Mouse (Mus musculus) intestine, embryonic 15.5 days (tissue): ENCODE measurements around the gene Lgals7. TPM values are rescaled to one million over a fixed set of nuclear protein-coding genes. Genes with fewer than 3 reads are reported as not detected.

Experiments
- ATAC-seq: fragments of 200-750 bp; cut with Nextera tagmentation; 2 replicates; pipeline ENCODE4 v1.8.0; 2017; ENCODE audit warnings: moderate TSS enrichment, moderate library complexity
- H3K27ac ChIP-seq: fragments of 300-500 bp; sonication (generic); 2 replicates; pipeline ENCODE4 v1.5.1; 2015; ENCODE audit warnings: mild to moderate bottlenecking, inconsistent platforms
- H3K27me3 ChIP-seq: fragments of 300-500 bp; sonication (generic); replicated peaks from 2 replicates; pipeline ENCODE4 v1.6.1; 2015; ENCODE audit warnings: inconsistent platforms
- H3K36me3 ChIP-seq: fragments of 300-500 bp; sonication (generic); 2 replicates; pipeline ENCODE4 v1.6.1; 2015; ENCODE audit warnings: inconsistent platforms
- H3K4me1 ChIP-seq: fragments of 300-500 bp; sonication (generic); replicated peaks from 2 replicates; pipeline ENCODE4 v1.6.1; 2015; ENCODE audit warnings: inconsistent platforms
- H3K4me2 ChIP-seq: fragments of 300-500 bp; sonication (generic); replicated peaks from 2 replicates; pipeline ENCODE4 v1.6.1; 2015; ENCODE audit warnings: mild to moderate bottlenecking, inconsistent platforms
- H3K4me3 ChIP-seq: fragments of 300-500 bp; sonication (generic); replicated peaks from 2 replicates; pipeline ENCODE4 v1.5.1; 2015; ENCODE audit warnings: inconsistent platforms
- H3K9ac ChIP-seq: fragments of 300-500 bp; sonication (generic); 2 replicates; pipeline ENCODE4 v1.6.1; 2015; ENCODE audit warnings: inconsistent platforms
- H3K9me3 ChIP-seq: fragments of 300-500 bp; sonication (generic); 2 replicates; pipeline ENCODE4 v1.6.1; 2016; ENCODE audit warnings: inconsistent platforms
- WGBS: fragments of 180-500 bp; shearing (Covaris S2); methylation state at CpG from one replicate; pipeline ENCODE4 v1.1.7; 2015; 5-methylcytosine and 5-hydroxymethylcytosine counted together
- polyA plus RNA-seq: library from polyadenylated mRNA; unstranded; fragments of >200 nt; fragmentation: Nextera tagmentation; extraction: Ambion mirVana; gene quantifications from 2 replicates; pipeline ENCODE4 v1.2.1, GENCODE M21; 2015

The Lgals7 gene
- polyA plus RNA-seq, 1 experiment from 2014 or later = 0.98 TPM

DNA sequence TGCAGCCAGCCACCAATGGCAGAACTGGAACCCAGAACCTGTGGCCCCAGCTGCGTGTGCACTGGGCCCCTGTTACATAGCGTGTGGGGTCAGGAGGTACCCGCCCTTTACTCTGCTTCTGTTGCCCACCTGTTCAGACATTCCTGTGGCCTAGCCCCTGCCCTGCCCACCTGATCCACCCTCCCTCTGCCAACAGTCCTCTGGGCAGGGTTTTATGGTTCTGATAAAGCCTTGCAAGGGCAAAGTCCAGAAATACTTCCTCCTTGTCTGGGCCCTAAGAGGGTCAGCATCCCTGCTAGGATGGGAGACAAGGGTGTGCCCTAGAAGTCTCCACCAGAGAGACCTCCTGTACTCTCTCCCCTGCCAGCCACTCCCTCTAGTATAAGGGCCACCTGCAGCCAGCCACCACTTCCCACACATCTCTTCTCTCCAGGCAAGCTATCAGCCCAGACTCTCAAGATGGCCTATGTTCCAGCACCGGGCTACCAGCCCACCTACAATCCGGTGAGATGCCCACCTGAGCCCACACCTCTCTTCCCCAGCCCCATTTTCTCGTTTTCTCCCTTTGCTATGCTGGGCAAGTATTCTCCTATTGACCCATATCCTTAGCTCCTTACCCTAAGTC, 29.8 kb upstream of the Lgals7 start, which contains the start of gene Lgals4:
Lgals4 (plus strand) TSS at position 132 of the 625 bp plus-strand sequence.
- peaks cover 17% of the 10 kb centered on the region for H3K36me3 ChIP-seq
- ATAC-seq = peak; percentile 88
- no peaks in the 10 kb centered on the region for H3K27me3 ChIP-seq
- peak within 1 kb of the TSS; percentile 57 for H3K4me2 ChIP-seq
- peak within 1 kb of the TSS; percentile 88 for H3K27ac ChIP-seq
- 71% methylated on average over 6 of the region's 6 CpGs for WGBS
- H3K4me3 ChIP-seq = peak within 1 kb of the TSS; percentile 42
- peak within 1 kb of the TSS; percentile 57 for H3K9ac ChIP-seq
- peaks cover 8% of the 10 kb centered on the region; the same call in 1 of the 2 replicates for H3K4me1 ChIP-seq
- no peaks in the 10 kb centered on the region for H3K9me3 ChIP-seq

DNA sequence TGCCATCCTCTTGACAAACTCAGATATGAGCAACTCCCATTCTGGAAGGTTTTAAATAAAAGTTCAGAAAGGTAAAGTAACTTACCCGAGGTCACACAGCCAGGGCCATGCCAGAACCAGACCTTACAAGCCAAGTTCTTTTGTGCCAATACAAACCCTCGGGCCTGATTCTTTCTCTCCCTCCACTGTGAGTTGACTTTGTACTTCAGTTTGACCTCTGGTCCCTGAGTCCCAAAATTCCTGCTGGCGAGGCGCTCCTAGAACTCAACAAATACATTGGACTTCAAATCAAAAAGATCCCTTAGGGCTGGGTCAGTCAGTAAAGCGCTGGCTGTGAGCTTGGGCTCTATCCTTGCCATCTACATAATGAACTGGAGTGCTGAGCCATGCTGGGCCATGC, 26.7 kb upstream of the Lgals7 start:
- Histone ChIP-seq H3K4me3 (peak overlapping the region; percentile 42), H3K9me3 (no peaks in the 10 kb centered on the region), H3K27ac (peak overlapping the region; percentile 88), H3K4me2 (peak overlapping the region; percentile 57), H3K27me3 (no peaks in the 10 kb centered on the region), H3K36me3 (no peaks in the 10 kb centered on the region), H3K4me1 (0 out of 2 replicates have a peak, but pooled peaks cover 2% of the 10 kb centered on the region), H3K9ac (peak overlapping the region; percentile 24)
- WGBS = 64% methylated on average over 5 of the region's 5 CpGs
- ATAC-seq = no peak

DNA sequence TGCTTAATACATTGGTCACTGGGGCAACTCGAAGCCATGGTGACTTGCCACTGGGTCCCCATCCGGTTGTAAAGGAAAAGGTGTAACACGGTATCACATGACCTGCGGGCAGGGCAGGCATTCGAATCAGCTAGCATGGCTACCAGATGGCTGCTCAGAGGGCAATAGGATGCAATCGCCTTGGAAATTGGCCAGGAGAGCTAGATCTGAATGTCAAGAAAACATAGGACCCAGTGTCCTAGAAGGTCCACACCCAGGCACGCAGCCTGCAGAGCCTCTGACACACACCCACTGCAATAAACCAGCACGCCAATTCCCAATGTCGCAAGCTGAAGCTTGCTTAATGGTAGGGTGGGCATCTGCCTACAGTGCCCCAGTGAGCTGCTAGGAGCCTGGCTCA, 25.3 kb upstream of the Lgals7 start:
- Histone ChIP-seq H3K4me2 (peak overlapping the region; percentile 57), H3K4me1 (0 out of 2 replicates have a peak, but pooled peaks cover 2% of the 10 kb centered on the region), H3K36me3 (no peaks in the 10 kb centered on the region), H3K27ac (peak overlapping the region; percentile 88), H3K9ac (0 out of 2 replicates have a peak overlapping the region, but pooled peaks have one; percentile 21), H3K27me3 (no peaks in the 10 kb centered on the region), H3K9me3 (no peaks in the 10 kb centered on the region), H3K4me3 (no peak overlapping the region)
- peak; percentile 61 for ATAC-seq
- WGBS = 55% methylated on average over 9 of the region's 9 CpGs

DNA sequence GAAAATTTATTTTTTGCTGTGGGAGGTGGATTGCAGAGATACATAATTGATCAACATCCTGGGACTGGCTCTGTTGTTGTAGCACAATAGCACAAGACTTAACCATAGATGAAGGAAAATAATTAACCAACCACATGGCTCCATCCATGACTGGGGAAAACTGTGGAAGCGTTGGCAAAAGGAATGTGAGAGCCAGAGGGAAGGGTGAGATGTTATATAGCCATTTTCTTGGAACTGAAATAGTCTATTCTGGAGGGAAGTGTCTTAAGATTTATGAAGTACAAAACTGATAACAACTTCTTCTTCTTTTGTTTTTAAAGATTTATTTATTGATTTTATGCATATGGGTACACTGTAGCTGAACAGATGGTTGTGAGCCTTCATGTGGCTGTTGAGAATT, 16.4 kb upstream of the Lgals7 start:
- Histone ChIP-seq H3K36me3 (no peaks in the 10 kb centered on the region), H3K27me3 (no peaks in the 10 kb centered on the region), H3K4me2 (no peak overlapping the region), H3K4me1 (0 out of 2 replicates have a peak, but pooled peaks cover 6% of the 10 kb centered on the region), H3K9ac (no peak overlapping the region), H3K9me3 (no peaks in the 10 kb centered on the region), H3K27ac (no peak overlapping the region), H3K4me3 (no peak overlapping the region)
- 79% methylated on average over 1 of the region's 1 CpGs for WGBS
- no peak for ATAC-seq

DNA sequence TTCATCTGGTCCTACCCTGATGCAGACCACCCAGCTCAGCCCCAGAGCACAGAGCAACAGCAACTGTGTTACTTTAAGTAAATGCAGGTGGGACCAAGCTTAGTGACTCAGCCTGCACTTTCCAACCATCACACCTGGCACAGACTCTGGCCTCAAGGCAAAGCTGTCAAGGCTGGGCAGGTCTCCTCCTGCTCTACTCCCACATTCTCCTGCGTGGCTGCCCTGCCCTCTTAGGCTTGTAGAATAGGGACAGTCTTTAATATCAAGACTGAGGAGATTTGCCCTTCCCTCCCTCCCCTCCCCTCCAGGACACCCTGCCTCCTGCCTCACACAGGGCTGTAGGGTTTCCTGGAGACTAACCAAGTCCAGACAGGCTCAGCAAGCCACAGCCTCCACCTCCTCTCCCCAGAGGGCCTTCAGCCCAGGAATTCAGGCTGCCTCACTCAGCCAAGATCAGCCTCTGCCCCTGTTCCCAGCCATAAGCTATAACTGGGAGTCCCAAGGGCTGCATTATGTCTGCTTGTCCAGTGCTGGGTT, 13.9 kb upstream of the Lgals7 start:
- Histone ChIP-seq H3K4me3 (no peak overlapping the region), H3K27me3 (no peaks in the 10 kb centered on the region), H3K36me3 (no peaks in the 10 kb centered on the region), H3K4me2 (no peak overlapping the region), H3K9ac (no peak overlapping the region), H3K9me3 (no peaks in the 10 kb centered on the region), H3K27ac (peak overlapping the region; percentile 42; the same call in 1 of the 2 replicates), H3K4me1 (0 out of 2 replicates have a peak, but pooled peaks cover 6% of the 10 kb centered on the region)
- 24% methylated on average over 1 of the region's 1 CpGs for WGBS
- peak; percentile 73 for ATAC-seq

DNA sequence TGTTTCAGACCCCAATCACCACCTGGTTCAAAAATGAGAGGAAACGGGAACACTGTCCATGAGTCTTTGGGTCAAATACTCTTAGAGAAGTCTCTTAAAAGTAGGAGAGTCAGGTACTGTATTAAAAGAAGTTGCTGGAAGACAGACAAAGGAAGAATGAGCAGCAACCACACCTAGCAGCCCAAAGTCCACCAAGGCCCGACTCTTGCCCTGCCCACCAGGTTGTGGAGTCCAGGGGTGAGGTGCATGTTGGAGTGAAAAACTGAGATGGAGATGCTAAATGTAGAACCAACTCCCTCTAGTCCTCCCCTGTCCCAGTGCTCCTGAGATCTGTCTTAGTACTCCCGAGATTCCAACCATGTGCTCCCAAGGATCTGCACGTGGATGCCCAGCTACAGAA, 13.0 kb upstream of the Lgals7 start:
- Histone ChIP-seq H3K27ac (0 out of 2 replicates have a peak overlapping the region, but pooled peaks have one; percentile 42), H3K36me3 (no peaks in the 10 kb centered on the region), H3K4me3 (no peak overlapping the region), H3K4me2 (no peak overlapping the region), H3K27me3 (no peaks in the 10 kb centered on the region), H3K9ac (no peak overlapping the region), H3K4me1 (0 out of 2 replicates have a peak, but pooled peaks cover 6% of the 10 kb centered on the region), H3K9me3 (no peaks in the 10 kb centered on the region)
- WGBS = 75% methylated on average over 4 of the region's 4 CpGs
- ATAC-seq = peak; percentile 72

DNA sequence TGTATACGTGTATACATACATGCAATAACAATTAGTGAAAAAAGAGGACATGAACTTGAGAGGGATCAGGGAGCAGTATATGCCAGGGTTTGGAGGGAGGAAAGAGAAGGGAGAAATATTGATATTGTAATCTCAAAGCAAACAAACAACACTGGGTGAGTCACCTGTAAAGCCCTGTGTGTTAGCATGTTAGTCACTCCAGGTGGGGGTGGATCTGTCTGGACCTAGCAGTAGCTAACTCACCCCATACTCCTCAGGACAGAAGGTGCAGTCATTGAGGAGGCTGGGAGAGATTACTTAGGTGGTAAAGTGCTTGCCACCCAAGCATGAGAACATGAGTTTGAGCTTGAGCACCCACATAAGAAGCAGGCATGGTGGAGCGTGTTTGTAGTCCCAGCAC, 3.7 kb upstream of the Lgals7 start:
- no peaks in the 10 kb centered on the region for H3K36me3 ChIP-seq
- H3K4me1 ChIP-seq = peaks cover 9% of the 10 kb centered on the region
- 88% methylated on average over 2 of the region's 2 CpGs for WGBS
- H3K9ac ChIP-seq = no peak overlapping the region
- no peaks in the 10 kb centered on the region for H3K9me3 ChIP-seq
- H3K27me3 ChIP-seq = no peaks in the 10 kb centered on the region
- H3K4me2 ChIP-seq = no peak overlapping the region
- H3K27ac ChIP-seq = no peak overlapping the region
- no peak for ATAC-seq
- H3K4me3 ChIP-seq = no peak overlapping the region

DNA sequence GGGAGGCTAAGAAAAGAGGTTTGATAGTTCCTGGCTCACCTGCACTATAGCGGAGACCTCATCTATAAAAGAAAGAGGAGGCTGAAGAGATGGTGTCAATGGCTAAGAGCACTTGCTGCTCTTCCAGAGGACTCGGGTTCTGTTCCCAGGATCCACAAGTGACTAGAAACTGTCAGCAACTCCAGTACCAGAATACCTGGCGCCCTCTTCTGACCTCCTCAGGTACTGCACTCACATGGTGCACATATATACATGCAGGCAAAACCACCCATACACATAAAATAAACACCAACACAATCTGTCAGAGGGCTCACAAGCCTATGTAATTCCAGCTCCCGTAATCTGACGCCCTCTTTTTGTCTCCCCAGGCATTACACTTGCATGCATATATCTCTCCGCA, 2.8 kb upstream of the Lgals7 start:
- 88% methylated on average over 6 of the region's 6 CpGs for WGBS
- Histone ChIP-seq H3K4me1 (peaks cover 15% of the 10 kb centered on the region), H3K4me2 (no peak overlapping the region), H3K27ac (no peak overlapping the region), H3K9ac (no peak overlapping the region), H3K27me3 (no peaks in the 10 kb centered on the region), H3K4me3 (no peak overlapping the region), H3K36me3 (no peaks in the 10 kb centered on the region), H3K9me3 (no peaks in the 10 kb centered on the region)
- no peak for ATAC-seq

DNA sequence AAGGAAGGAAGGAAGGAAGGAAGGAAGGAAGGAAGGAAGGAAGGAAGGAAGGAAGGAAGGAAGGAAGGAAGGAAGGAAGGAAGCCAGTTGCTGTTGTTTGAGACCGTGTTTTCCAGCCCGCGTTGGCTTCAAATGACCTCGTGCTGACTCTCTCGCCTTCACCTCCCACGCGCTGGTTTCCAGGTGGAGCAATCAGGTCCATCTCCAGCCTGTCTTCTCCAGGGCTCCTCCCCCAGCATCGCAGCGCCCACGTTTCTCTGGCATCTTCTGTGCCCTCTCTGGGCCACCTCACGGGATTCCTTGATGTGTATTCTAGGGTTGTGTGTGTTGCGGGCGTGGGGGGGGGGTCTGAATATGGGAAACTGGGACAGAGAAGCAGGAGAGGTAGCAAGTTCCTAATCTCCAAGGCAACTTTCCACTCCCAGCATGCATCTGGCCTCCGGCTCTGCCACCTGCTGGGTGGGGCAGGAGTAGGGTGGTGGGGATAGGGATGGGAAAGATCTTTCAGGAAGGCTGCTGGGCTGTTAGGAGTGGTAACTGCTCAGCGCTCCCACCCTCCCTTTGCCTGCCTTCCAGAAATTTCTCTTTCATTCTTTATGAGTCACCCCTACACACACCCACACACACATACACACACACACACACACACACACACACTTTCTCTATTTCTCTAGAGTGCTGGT, 695 bp upstream of the Lgals7 start:
- Histone ChIP-seq H3K36me3 (no peaks in the 10 kb centered on the region), H3K4me2 (no peak overlapping the region), H3K4me3 (no peak overlapping the region), H3K4me1 (peaks cover 28% of the 10 kb centered on the region), H3K27ac (no peak overlapping the region), H3K27me3 (no peaks in the 10 kb centered on the region), H3K9ac (no peak overlapping the region), H3K9me3 (no peaks in the 10 kb centered on the region)
- WGBS = 72% methylated on average over 15 of the region's 15 CpGs
- no peak for ATAC-seq

DNA sequence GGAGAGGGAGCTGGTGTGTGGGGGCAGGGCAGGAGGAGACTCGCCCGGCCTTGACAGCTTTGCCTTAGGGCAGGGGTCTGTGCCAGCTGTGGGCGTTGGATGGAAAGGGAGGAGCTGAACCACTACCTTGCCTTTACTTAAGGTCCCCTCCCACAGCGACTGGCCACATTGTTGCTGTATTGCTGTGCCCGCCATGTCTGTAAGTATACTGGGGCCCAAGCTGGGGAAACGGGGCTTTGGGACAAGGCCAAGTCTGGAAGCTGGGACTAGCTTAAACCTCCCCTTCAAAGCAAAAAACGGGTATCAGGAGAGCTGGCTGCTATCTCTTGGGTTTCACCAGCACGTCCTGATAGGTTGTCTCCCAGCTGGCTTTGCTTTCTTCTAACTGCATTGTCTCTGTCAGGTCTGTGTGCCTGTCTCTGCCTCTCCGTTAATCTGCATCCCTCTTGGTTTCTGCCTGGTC, 666 bp downstream of the Lgals7 start:
- Histone ChIP-seq H3K9me3 (no peaks in the 10 kb centered on the region), H3K36me3 (no peaks in the 10 kb centered on the region), H3K27ac (no peak overlapping the region), H3K4me3 (no peak overlapping the region), H3K9ac (no peak overlapping the region), H3K4me1 (peaks cover 28% of the 10 kb centered on the region), H3K27me3 (no peaks in the 10 kb centered on the region), H3K4me2 (no peak overlapping the region)
- WGBS = 45% methylated on average over 9 of the region's 9 CpGs
- ATAC-seq = no peak

DNA sequence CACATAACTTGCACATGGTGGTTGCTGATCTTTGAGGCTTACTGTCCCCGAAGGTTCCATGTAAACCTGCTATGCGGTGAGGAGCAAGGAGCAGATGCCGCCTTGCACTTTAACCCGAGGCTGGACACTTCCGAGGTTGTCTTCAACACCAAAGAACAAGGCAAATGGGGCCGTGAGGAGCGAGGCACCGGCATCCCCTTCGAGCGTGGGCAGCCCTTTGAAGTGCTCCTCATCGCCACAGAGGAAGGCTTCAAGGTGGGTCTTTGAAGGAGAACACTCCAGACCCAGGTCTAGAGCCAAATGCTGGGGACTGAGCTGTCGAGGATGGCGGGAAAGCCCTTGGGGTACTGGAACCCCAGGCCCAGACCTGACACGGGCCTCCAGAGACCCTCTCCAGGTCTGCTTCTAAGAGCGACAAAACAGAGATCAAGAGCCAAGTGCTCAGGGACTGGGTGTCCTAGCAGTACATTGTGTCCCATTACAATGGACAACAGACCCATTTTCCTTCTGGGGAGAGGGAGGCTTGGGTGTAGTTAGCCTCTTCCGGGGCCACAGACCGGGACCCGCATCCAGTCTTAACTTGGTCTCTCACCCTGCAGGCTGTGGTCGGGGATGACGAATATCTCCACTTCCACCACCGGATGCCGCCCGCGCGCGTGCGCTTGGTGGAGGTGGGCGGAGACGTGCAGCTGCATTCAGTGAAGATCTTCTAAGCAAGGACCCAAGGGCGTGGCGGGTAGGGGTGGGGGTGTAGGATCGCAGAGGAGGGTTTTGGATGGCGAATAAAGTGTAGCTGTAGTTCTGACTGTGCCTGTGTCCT, 2.0 kb downstream of the Lgals7 start:
- peak overlapping the region; percentile 58 for H3K4me2 ChIP-seq
- H3K36me3 ChIP-seq = no peaks in the 10 kb centered on the region
- peak overlapping the region; percentile 18 for H3K9ac ChIP-seq
- H3K4me3 ChIP-seq = peak overlapping the region; percentile 19
- H3K27ac ChIP-seq = 0 out of 2 replicates have a peak overlapping the region, but pooled peaks have one; percentile 5
- H3K4me1 ChIP-seq = peaks cover 28% of the 10 kb centered on the region
- H3K9me3 ChIP-seq = no peaks in the 10 kb centered on the region
- ATAC-seq = peak; percentile 60
- 38% methylated on average over 33 of the region's 33 CpGs for WGBS
- H3K27me3 ChIP-seq = no peaks in the 10 kb centered on the region
